Mouse (Mus musculus): ENCODE measurements at regions not wholly inside any gene's neighbourhood (a gene's known extent, or its start where the extent isn't known, plus 50 kb on each side); places are given as distances from the start of the nearest gene placed in this dataset.
A peak's percentile ranks its signal among the peaks of the same experiment; 100 is the strongest.
"Not testable (repeated sequence)": the region's sequence is repeated elsewhere in the genome, so short reads cannot be mapped to it uniquely, and the experiment has no call there.

DNA sequence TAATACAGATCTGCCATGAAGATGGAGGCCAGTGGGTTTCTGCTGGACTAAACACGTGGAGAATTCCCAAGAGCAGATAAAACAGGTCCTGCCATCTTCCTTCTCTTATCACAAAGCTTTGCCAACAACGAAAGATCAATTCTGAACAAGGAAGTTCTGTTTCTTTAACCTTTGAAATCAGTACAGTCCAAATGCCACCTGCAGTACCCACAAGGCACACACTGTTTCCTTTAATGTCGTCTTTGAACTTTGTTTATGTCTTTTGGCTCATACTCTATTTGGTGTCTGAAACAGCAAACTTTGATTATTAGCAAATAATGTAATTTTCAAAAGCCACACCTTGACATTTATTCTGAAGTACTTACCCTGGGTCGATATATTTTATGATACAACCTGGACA lies 536.5 kb downstream of the Bckdhb start:
- intact Hi-C loops (cut with DNase I), result loop anchor here (10.0 kb wide), 2 partner anchors 507 to 1123 kb away; no protein-coding TSS in a partner anchor
- no peak for DNase-seq

GRCm38 (mm10) chr9:84466741-84467140 lies 541.8 kb downstream of the Bckdhb start:
- intact Hi-C loops (cut with DNase I), result loop anchor here (1.0 to 10.0 kb wide), 4 partner anchors 512 to 1226 kb away; no protein-coding TSS in a partner anchor
- DNase-seq, result peak; percentile 30 to 31

- intact Hi-C loops (cut with DNase I), result no loop called here
- DNase-seq, result peak in 1 of 2 experiments; percentile 29
Observed at GRCm38 (mm10) chr9:84472696-84473095, 547.8 kb downstream of the Bckdhb start.

DNA sequence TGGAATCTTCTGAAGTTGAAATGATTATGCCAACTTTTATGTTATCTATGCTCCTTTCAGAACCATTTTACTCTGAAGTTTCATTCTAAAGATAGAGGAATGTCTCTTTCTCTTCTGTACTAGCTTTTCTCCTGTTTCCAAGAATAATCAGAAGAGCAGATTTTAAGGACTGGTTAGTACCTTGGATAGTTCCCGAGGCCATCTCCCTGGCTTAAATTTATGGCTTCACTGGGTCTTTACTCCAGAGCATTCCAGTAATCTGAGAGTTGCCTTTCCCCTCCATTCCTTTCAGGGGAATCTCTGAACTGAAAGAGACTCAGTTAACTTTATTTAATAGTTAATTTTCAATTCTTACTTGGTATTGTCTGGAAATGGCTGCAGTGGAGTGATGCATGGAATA lies 551.0 kb downstream of the Bckdhb start:
- intact Hi-C loops (cut with DNase I), result no loop called here

GRCm38 (mm10) chr9:84499507-84499906 lies 574.6 kb downstream of the Bckdhb start:
- no peak for DNase-seq
- intact Hi-C loops (cut with DNase I), result no loop called here

More for the DNA sequence above, 551.0 kb downstream of the Bckdhb start:
- no peak for DNase-seq

DNA sequence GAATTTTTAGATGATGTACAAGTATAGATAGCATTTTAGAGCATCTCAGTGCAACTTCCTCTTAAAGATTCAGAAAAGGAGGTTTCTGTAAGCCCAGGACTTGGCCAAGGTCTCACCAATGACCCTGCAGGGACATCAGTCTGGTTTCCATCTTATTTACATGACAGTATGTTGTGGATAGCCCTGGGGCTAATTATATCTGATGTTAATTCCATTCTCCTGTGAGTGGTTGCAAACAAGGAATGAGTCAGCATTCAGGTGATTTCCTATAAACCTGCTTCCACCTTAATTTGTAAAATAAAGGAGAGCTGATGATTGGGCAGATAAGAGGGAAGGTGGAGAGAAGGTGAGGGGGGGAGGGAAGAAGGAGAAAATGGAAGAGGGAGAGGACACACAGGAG lies 578.0 kb downstream of the Bckdhb start:
- DNase-seq; intact Hi-C loops (cut with DNase I): not testable (repeated sequence)

- intact Hi-C loops (cut with DNase I), result no loop called here
- DNase-seq, result no peak
Observed at GRCm38 (mm10) chr9:84517064-84517463, 592.1 kb downstream of the Bckdhb start.

GRCm38 (mm10) chr9:84545431-84545830 lies 620.5 kb downstream of the Bckdhb start:
- no peak for DNase-seq
- intact Hi-C loops (cut with DNase I), result no loop called here

DNA sequence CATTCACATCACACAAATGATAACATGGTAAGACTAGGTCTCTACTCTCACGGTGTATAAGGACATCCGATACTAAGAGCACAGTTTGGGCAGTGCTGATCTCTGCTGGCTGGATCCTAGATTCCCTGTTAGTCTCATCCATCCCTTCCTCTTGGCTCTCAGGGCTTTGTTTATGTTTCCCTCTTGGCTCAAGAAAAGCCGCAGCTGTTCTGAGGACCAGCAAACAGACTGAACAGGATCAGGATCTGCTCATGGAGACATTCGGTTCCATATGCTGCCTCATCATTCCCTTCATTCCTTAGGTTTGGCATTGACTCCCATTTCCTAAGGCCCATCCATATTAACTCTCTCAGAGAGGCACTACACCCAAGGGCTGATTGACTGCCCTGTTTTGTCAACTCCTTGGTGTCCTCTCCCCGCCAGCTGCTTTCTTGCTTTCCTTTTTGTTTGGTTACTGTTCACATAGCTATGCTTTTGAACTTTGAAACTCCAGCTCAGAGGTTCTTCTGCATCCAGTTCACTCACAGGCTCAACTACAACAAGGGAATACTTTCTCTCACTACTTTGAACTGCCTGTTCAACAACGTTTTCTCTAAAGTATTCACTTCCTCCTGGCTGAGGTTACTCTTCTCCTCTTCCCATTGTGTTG lies 623.2 kb downstream of the Bckdhb start:
- intact Hi-C loops (cut with DNase I), result no loop called here
- DNase-seq, result no peak

- intact Hi-C loops (cut with DNase I), result no loop called here
- DNase-seq, result no peak
Observed at GRCm38 (mm10) chr9:84555237-84555636, 630.3 kb downstream of the Bckdhb start.

- DNase-seq, result no peak
- intact Hi-C loops (cut with DNase I), result no loop called here
Observed at GRCm38 (mm10) chr9:84556261-84556844, 631.4 kb downstream of the Bckdhb start.

DNA sequence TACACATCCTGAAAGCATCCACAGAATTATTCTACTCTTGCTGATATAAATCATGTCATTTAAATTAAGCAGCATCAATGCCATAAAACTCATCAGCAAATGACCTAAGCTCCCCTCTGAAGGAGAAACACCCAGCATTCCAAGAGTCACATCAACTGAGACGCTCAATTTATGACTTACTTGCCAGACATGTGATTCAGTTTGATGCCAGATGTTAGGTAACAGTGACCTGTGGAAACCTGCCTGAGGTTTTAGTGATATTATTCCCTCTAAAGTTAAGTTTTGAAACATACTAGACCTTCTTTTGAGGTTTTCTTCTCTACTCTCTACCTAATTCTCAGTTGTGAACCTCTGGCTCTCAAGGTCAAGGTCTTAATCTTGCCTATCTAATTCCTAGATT lies 633.4 kb downstream of the Bckdhb start:
- DNase-seq, result no peak
- intact Hi-C loops (cut with DNase I), result no loop called here

DNA sequence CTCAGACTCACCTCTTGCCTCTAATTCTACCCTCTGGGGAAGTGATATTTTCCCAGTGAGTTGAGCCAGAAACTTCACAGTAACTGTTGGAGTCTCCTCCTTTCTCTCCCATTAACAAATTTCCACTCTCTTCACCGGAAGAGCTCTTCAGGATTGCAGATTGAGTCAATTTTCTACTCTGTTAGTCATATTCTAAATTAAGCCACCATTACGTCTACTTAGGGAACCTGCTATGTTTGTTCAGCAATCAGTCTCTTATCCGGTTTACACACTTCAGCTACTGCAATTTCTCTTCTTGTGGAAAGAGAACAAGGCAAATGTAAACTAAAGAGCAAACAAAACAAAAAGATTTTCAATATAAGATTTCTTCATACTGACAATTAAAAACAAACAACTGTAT lies 644.6 kb downstream of the Bckdhb start:
- intact Hi-C loops (cut with DNase I), result no loop called here
- DNase-seq, result no peak

DNA sequence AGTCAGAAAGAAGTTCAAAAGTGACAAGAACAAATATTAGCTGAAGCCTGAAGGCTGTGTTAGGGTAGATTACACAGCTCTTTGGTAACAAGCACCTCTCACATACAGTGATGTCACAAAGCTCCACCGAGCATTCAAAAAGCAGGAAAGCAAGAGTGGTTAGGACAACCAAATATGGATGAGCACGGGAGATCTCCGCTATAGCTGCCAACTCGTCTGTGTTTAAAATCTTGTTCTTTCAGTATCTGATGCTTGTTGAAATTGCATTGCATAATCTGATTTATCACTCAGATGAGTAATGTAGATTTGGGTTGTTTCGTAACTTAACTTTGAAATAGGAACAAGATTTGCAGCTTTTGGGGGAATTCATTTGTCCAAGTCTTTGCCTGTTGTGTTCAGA lies 652.8 kb downstream of the Bckdhb start:
- DNase-seq, result no peak
- intact Hi-C loops (cut with DNase I), result no loop called here

DNA sequence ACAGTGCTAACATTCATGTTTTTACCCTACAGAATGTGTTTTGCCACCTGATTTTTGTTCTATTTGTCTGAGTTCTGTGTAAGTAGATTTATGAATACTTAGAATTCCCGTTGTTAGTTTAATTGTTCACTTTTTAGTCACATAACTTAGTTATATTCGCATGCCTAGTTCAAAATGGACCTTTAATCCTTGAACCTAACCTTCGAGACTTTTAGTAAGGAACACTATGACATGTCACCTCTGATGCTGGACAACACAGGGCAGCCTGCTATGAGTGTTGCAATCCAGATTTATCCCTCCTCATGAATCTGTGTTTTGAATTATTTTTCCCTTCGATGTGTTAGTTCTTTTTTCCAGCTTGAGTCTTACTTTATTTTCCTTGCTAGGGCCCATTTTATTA lies 662.8 kb downstream of the Bckdhb start:
- intact Hi-C loops (cut with DNase I), result no loop called here
- no peak for DNase-seq

DNA sequence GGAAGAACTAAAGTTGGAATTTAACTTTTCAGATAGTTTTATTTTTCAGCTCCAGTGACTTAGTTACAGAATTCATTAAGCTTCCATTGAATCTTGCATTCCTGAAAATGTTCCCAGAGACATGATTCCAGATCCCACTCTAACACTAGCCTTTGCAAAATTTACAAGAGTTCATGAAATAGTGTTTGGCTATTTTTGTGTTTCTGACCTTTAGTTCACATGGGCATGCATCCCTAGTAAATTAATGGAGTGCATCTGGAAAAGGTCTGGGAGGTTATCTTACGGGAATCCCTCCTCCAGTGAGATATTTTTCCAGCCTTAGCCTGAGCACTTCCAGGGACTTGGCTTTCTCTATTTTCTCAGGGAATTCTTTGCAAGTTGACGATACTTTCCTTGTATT lies 669.8 kb downstream of the Bckdhb start:
- DNase-seq, result no peak
- intact Hi-C loops (cut with DNase I), result no loop called here
